Mouse (Mus musculus) liver, embryonic 11.5 days (tissue): ENCODE data around the gene Mrpl20. TPM values are rescaled to one million over a fixed set of nuclear protein-coding genes. Genes with fewer than 3 reads are reported as not detected.
A peak's percentile ranks its signal among the peaks of the same experiment; 100 is the strongest.

ENCODE experiments used
- ATAC-seq: fragments of 200-750 bp; cut with Nextera tagmentation; replicated peaks from 2 replicates; pipeline ENCODE4 v1.8.0; 2017; ENCODE audit warnings: moderate number of reproducible peaks, mild to moderate bottlenecking, moderate TSS enrichment, moderate library complexity; ENCODE audit not compliant: low FRiP score
- DNase-seq: peaks from one replicate; pipeline ENCODE4 v3.0.0-alpha.2; 2017; ENCODE audit warnings: low spot score
- H3K27ac ChIP-seq: fragments of 300-500 bp; sonication (generic); 2 replicates; pipeline ENCODE4 v1.5.1; 2014; ENCODE audit warnings: mild to moderate bottlenecking, low read depth, low read length, control low read depth
- H3K27me3 ChIP-seq: fragments of 300-500 bp; sonication (generic); replicated peaks from 2 replicates; pipeline ENCODE4 v1.6.1; 2014; ENCODE audit warnings: low read length, mixed read lengths; ENCODE audit not compliant: control insufficient read depth, insufficient read depth
- H3K36me3 ChIP-seq: fragments of 300-500 bp; sonication (generic); 2 replicates; pipeline ENCODE4 v1.6.1; 2014; ENCODE audit warnings: mild to moderate bottlenecking, low read length, moderate library complexity, mixed read lengths; ENCODE audit not compliant: control insufficient read depth, insufficient read depth
- H3K4me1 ChIP-seq: fragments of 300-500 bp; sonication (generic); replicated peaks from 2 replicates; pipeline ENCODE4 v1.6.1; 2014; ENCODE audit warnings: low read length, mixed read lengths; ENCODE audit not compliant: control insufficient read depth, insufficient read depth
- H3K4me2 ChIP-seq: fragments of 300-500 bp; sonication (generic); 2 replicates; pipeline ENCODE4 v1.6.1; 2014; ENCODE audit warnings: mild to moderate bottlenecking, control low read depth, moderate library complexity
- H3K4me3 ChIP-seq: fragments of 300-500 bp; sonication (generic); 2 replicates; pipeline ENCODE4 v1.5.1; 2014; ENCODE audit warnings: low read depth, low read length, control low read depth
- H3K9ac ChIP-seq: fragments of 300-500 bp; sonication (generic); 2 replicates; pipeline ENCODE4 v1.6.1; 2014; ENCODE audit warnings: low read depth, low read length, control low read depth
- H3K9me3 ChIP-seq: fragments of 300-500 bp; sonication (generic); 2 replicates; pipeline ENCODE4 v1.6.1; 2016; ENCODE audit warnings: low read length, inconsistent platforms, mixed read lengths; ENCODE audit not compliant: control insufficient read depth
- WGBS: fragments of 180-500 bp; shearing (Covaris S2); extraction: QIAGEN DNeasy Blood & Tissue Kit; methylation state at CpG from one replicate; pipeline ENCODE4 v1.1.7; 2014; 5-methylcytosine and 5-hydroxymethylcytosine counted together
- polyA plus RNA-seq: library from polyadenylated mRNA; unstranded; fragments of >200 nt; fragmentation: Nextera tagmentation; extraction: Ambion mirVana; gene quantifications from 2 replicates; pipeline ENCODE4 v1.2.1, GENCODE M21; 2014

The Mrpl20 gene
- polyA plus RNA-seq, 1 experiment from 2014 or later = 326 TPM

DNA sequence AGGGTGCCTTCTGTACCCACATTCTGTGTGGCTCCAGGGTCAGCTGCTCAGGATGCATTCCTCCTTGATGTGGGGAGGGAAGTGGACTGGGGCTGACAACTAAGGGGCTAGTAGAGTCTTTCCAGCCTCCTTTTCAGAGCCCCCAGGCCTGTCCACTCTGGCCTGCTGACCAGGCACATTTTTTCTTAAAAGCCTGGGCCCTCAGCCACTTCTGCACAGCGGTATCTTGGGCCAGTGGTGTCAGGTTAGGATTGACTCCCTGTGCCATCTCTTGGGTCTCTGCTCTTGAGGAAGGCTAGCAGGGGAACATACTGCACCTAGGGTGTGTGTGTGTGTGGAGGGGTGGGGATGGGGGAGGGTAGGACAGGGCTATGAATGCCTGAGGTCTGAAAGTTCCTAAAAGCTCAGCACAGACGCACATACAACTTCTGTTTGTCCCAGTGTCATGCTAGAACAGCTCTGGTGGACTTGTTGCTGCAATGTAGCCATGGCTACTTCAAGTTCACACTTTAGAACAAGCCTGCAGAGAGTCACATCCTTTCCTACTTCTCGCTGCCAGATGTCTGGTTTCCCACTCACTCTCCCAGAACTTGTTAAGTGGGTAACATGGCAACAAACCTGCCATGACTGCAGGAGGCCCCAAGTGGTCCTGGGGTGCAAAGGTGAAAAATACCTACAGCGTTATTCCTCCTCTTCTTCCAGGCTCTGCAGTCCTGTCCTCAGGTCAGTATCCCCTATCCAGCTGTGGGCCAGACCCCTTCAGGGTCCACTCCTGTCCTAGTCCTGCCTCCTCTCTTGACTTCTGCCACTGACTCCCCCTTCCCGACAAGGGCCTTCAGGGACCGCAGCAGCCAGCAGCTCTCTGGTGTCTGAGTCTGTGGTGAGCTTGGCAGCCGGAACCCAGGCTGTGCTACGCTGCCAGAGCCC is 37.7 kb downstream of the Mrpl20 start:
- 17% methylated on average over 8 of the region's 8 CpGs for WGBS
- Histone ChIP-seq H3K27me3 (peaks cover 8% of the 10 kb centered on the region), H3K27ac (no peak overlapping the region), H3K4me3 (peak overlapping the region; percentile 59), H3K4me1 (peaks cover 24% of the 10 kb centered on the region), H3K4me2 (peak overlapping the region; percentile 98), H3K9me3 (no peaks in the 10 kb centered on the region), H3K9ac (peak overlapping the region; percentile 70), H3K36me3 (0 out of 2 replicates have a peak, but pooled peaks cover 3% of the 10 kb centered on the region)
- DNase-seq = no peak
- ATAC-seq = peak; percentile 29; the same call in 1 of the 2 replicates

- peak; percentile 82 for ATAC-seq
- Histone ChIP-seq H3K9ac (peak overlapping the region; percentile 70), H3K27ac (no peak overlapping the region), H3K4me2 (peak overlapping the region; percentile 98), H3K9me3 (no peaks in the 10 kb centered on the region), H3K4me1 (peaks cover 24% of the 10 kb centered on the region), H3K36me3 (0 out of 2 replicates have a peak, but pooled peaks cover 3% of the 10 kb centered on the region), H3K27me3 (peaks cover 8% of the 10 kb centered on the region), H3K4me3 (peak overlapping the region; percentile 59)
- DNase-seq = peak; percentile 61
- 1% methylated on average over 32 of the region's 32 CpGs for WGBS
These were observed 38.4 kb downstream of the Mrpl20 start for GRCm38 (mm10) chr4:155841003-155841454.

DNA sequence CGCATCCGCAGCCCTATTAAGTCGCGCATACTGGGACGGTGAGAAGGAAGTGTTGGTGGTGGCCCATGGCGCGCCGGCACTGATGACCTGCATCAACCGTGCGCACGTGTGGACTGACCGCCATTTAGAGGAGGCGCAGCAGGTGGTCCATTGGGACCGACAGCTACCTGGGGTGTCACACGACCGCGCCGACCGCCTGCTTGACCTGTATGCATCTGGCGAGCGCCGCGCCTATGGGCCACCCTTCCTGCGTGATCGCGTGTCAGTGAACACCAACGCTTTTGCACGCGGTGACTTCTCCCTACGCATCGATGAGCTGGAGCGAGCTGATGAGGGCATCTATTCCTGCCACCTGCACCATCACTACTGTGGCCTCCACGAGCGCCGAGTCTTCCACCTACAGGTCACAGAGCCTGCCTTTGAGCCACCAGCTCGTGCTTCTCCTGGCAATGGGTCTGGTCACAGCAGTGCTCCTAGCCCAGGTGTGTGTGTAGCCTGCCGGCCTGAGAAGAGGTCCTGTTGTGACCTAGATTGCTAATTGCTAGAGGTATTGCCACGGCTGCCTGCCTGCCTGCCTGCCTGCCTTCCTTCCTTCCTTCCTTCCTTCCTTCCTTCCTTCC is 39.1 kb downstream of the Mrpl20 start:
- H3K4me3 ChIP-seq = peak overlapping the region; percentile 59
- DNase-seq = no peak
- no peak overlapping the region for H3K9ac ChIP-seq
- 0 out of 2 replicates have a peak, but pooled peaks cover 3% of the 10 kb centered on the region for H3K36me3 ChIP-seq
- no peak overlapping the region for H3K27ac ChIP-seq
- no peak for ATAC-seq
- no peaks in the 10 kb centered on the region for H3K9me3 ChIP-seq
- peak overlapping the region; percentile 98 for H3K4me2 ChIP-seq
- peaks cover 28% of the 10 kb centered on the region for H3K4me1 ChIP-seq
- 38% methylated on average over 38 of the region's 38 CpGs for WGBS
- H3K27me3 ChIP-seq = peaks cover 8% of the 10 kb centered on the region

GRCm38 (mm10) chr4:155843231-155843630 is 40.6 kb downstream of the Mrpl20 start:
- no peak overlapping the region for H3K4me3 ChIP-seq
- peaks cover 32% of the 10 kb centered on the region for H3K4me1 ChIP-seq
- H3K9me3 ChIP-seq = no peaks in the 10 kb centered on the region
- H3K9ac ChIP-seq = no peak overlapping the region
- 0 out of 2 replicates have a peak, but pooled peaks cover 3% of the 10 kb centered on the region for H3K36me3 ChIP-seq
- H3K27me3 ChIP-seq = peaks cover 8% of the 10 kb centered on the region
- no peak for ATAC-seq
- H3K4me2 ChIP-seq = no peak overlapping the region
- H3K27ac ChIP-seq = no peak overlapping the region
- no peak for DNase-seq
- 86% methylated on average over 5 of the region's 5 CpGs for WGBS

DNA sequence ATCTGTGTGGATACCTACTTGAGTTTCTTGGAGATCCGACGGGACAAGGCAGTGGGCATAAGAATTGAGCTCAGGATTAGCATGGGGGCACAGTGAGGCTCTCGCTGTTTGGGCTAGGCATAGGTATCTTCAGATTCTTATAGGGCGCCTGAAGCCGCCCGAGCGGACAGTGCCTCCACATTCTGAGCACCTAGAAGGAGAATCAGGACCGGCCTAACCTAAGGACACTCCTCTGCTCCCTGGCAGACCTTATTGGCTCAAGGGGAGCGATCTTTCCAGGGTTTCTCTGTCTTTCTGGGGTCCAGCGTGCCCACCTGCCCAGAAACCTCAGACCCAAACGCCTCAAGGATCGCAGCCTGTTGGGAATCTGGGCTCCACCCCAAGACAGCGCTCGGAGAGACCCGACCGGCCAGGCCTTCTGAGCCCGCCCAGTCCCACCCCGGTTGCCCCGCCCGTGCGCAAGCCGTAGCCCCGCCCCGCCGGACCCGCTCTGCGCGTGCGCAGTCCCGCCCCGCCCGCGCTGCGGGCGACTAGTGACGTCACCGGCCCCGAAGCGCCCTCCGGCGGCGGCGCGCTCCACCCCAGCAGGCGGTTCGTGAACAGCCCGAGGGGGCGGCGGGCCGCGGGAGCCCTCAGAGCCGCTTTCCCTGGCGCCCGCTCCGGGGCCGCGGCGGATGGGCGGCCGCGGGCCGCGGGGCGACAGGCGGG is 44.3 kb downstream of the Mrpl20 start, which contains the start of gene Dvl1:
Dvl1 (plus strand) TSS at position 532 of the 708 bp plus-strand sequence.
- Histone ChIP-seq H3K4me2 (peak within 1 kb of the TSS; percentile 98), H3K9me3 (no peaks in the 10 kb centered on the region), H3K9ac (peak within 1 kb of the TSS; percentile 91), H3K27me3 (no peaks in the 10 kb centered on the region), H3K27ac (peak within 1 kb of the TSS; percentile 54), H3K36me3 (0 out of 2 replicates have a peak, but pooled peaks cover 3% of the 10 kb centered on the region), H3K4me3 (peak within 1 kb of the TSS; percentile 95), H3K4me1 (peaks cover 24% of the 10 kb centered on the region)
- ATAC-seq (peak; percentile 90), DNase-seq (peak; percentile 94)
- whole genome bisulfite sequencing = 3% methylated on average over 65 of the region's 65 CpGs

DNA sequence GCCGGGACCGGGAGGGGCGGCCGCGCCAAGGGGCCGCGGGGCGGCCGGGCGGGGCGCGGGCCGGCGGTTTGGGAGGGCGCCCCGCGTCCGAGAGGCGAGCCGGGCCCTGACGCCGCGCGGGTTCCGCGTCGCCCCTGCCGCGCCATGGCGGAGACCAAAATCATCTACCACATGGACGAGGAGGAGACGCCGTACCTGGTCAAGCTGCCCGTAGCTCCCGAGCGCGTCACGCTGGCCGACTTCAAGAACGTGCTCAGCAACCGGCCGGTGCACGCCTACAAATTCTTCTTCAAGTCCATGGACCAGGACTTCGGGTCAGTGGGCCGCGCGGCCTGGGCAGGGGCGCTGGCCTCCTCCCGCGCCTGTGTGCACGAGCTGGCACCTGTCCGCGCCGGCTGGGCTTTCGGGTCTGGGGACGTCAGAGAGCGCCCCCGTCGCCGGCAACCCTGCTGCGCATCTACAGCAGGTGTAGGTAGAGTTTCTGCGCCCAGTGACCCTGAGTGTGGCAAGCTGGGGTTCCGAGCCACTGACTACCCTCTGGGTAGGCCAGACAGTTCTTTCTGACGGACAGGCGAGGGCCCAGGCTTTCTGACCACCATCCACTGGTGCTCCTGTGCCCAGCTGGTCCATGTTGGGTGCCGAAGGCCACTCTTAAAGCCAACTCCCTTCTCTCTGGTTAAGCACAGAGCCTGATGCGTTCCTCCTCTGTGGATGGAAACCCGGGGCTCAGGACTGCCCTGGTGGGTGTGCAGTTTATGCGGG is 45.1 kb downstream of the Mrpl20 start:
- Histone ChIP-seq H3K36me3 (0 out of 2 replicates have a peak, but pooled peaks cover 2% of the 10 kb centered on the region), H3K27ac (peak overlapping the region; percentile 54), H3K4me1 (peaks cover 24% of the 10 kb centered on the region), H3K4me2 (peak overlapping the region; percentile 98), H3K4me3 (peak overlapping the region; percentile 95), H3K9ac (peak overlapping the region; percentile 91), H3K27me3 (no peaks in the 10 kb centered on the region), H3K9me3 (no peaks in the 10 kb centered on the region)
- WGBS = 2% methylated on average over 68 of the region's 69 CpGs
- DNase-seq (peak; percentile 69), ATAC-seq (peak; percentile 53)

DNA sequence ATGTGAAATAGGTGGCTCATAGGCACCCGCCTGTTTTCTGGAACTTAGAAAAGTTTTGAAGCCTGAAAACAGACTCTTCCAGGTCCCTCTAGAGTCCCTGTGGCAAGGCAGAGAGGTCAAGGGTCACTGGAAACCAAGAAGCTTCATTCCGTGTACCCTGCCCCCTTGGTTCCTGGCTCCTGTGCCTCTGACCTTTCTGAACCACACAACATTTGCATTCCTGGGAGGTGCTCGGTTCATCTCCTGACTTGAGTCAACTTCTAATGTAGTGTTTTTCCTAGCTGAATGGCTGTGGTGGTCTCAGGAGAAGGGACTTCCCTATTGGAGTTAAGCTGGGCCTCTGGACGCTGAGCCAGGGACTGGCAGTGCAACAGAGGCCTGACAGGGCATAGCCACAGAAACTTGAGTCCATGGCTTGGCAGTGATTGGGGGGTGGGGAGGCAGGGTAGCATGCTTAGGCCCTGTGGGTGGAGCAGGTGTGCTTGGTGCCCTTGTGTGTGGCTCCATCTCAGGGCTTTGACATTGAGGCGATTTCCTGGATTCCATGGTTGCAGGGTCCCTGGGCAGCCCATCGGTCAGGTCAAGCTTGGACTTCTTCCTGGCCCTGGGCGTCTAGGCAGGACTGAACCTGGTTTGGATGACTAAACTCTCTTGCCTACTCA is 45.9 kb downstream of the Mrpl20 start:
- 56% methylated on average over 7 of the region's 7 CpGs for WGBS
- Histone ChIP-seq H3K27ac (no peak overlapping the region), H3K4me2 (peak overlapping the region; percentile 98), H3K9me3 (no peaks in the 10 kb centered on the region), H3K9ac (peak overlapping the region; percentile 91; the same call in 1 of the 2 replicates), H3K36me3 (no peaks in the 10 kb centered on the region), H3K27me3 (no peaks in the 10 kb centered on the region), H3K4me3 (peak overlapping the region; percentile 95), H3K4me1 (peaks cover 24% of the 10 kb centered on the region)
- DNase-seq = no peak
- no peak for ATAC-seq
